Mouse (Mus musculus) hindbrain, embryonic 15.5 days (tissue): ENCODE measurements at regions not wholly inside any gene's neighbourhood (a gene's known extent, or its start where the extent isn't known, plus 50 kb on each side); places are given as distances from the start of the nearest gene placed in this dataset.

Source experiments
- ATAC-seq: fragments of 200-750 bp; cut with Nextera tagmentation; 2 replicates; pipeline ENCODE4 v1.8.0; 2017; ENCODE audit warnings: low read depth, moderate number of reproducible peaks, moderate TSS enrichment; ENCODE audit not compliant: low FRiP score
- H3K27ac ChIP-seq: fragments of 300-500 bp; sonication (generic); replicated peaks from 2 replicates; pipeline ENCODE4 v1.5.1; 2015; ENCODE audit warnings: mild to moderate bottlenecking, inconsistent platforms
- H3K27me3 ChIP-seq: fragments of 300-500 bp; sonication (generic); 2 replicates; pipeline ENCODE4 v1.6.1; 2015; ENCODE audit warnings: control low read depth, inconsistent platforms
- H3K36me3 ChIP-seq: fragments of 300-500 bp; sonication (generic); 2 replicates; pipeline ENCODE4 v1.6.1; 2015; ENCODE audit warnings: control low read depth, inconsistent platforms
- H3K4me1 ChIP-seq: fragments of 300-500 bp; sonication (generic); replicated peaks from 2 replicates; pipeline ENCODE4 v1.6.1; 2015; ENCODE audit warnings: control low read depth, inconsistent platforms
- H3K4me2 ChIP-seq: fragments of 300-500 bp; sonication (generic); 2 replicates; pipeline ENCODE4 v1.6.1; 2015; ENCODE audit warnings: moderate library complexity, mild to moderate bottlenecking, inconsistent platforms
- H3K4me3 ChIP-seq: fragments of 300-500 bp; sonication (generic); 2 replicates; pipeline ENCODE4 v1.5.1; 2015; ENCODE audit warnings: mild to moderate bottlenecking, inconsistent platforms
- H3K9ac ChIP-seq: fragments of 300-500 bp; sonication (generic); 2 replicates; pipeline ENCODE4 v1.6.1; 2015; ENCODE audit warnings: inconsistent platforms
- H3K9me3 ChIP-seq: fragments of 300-500 bp; sonication (generic); 2 replicates; pipeline ENCODE4 v1.6.1; 2016; ENCODE audit warnings: control low read depth, inconsistent platforms
- WGBS: fragments of 180-500 bp; shearing (Covaris S2); methylation state at CpG from one replicate; pipeline ENCODE4 v1.1.7; 2015; 5-methylcytosine and 5-hydroxymethylcytosine counted together

GRCm38 (mm10) chr2:170277182-170277767 is 129.4 kb upstream of the Zfp217 start:
- Histone ChIP-seq H3K4me1 (no peaks in the 10 kb centered on the region), H3K9me3 (no peaks in the 10 kb centered on the region), H3K9ac (no peak overlapping the region), H3K36me3 (no peaks in the 10 kb centered on the region), H3K27ac (no peak overlapping the region), H3K27me3 (no peaks in the 10 kb centered on the region), H3K4me3 (no peak overlapping the region), H3K4me2 (no peak overlapping the region)
- 87% methylated on average over 18 of the region's 18 CpGs for WGBS
- no peak for ATAC-seq

GRCm38 (mm10) chr2:170275687-170276086 is 127.8 kb upstream of the Zfp217 start:
- WGBS: 63% methylated on average over 4 of the region's 4 CpGs
- no peak for ATAC-seq

GRCm38 (mm10) chr2:170269926-170270577 is 122.1 kb upstream of the Zfp217 start:
- Histone ChIP-seq H3K27me3 (no peaks in the 10 kb centered on the region), H3K4me1 (peaks cover 19% of the 10 kb centered on the region), H3K9me3 (no peaks in the 10 kb centered on the region), H3K36me3 (no peaks in the 10 kb centered on the region), H3K27ac (no peak overlapping the region), H3K9ac (no peak overlapping the region), H3K4me2 (no peak overlapping the region), H3K4me3 (no peak overlapping the region)
- no peak for ATAC-seq
- WGBS: 86% methylated on average over 11 of the region's 11 CpGs

More at GRCm38 (mm10) chr2:170275687-170276086, 127.8 kb upstream of the Zfp217 start:
- H3K4me1 ChIP-seq: no peaks in the 10 kb centered on the region
- H3K27ac ChIP-seq: no peak overlapping the region
- no peaks in the 10 kb centered on the region for H3K9me3 ChIP-seq
- H3K4me3 ChIP-seq: no peak overlapping the region
- no peak overlapping the region for H3K4me2 ChIP-seq
- H3K27me3 ChIP-seq: no peaks in the 10 kb centered on the region
- H3K36me3 ChIP-seq: no peaks in the 10 kb centered on the region
- H3K9ac ChIP-seq: no peak overlapping the region

- WGBS: 39% methylated on average over 8 of the region's 8 CpGs
- Histone ChIP-seq H3K4me2 (no peak overlapping the region), H3K27ac (no peak overlapping the region), H3K27me3 (no peaks in the 10 kb centered on the region), H3K4me1 (peaks cover 19% of the 10 kb centered on the region), H3K9me3 (no peaks in the 10 kb centered on the region), H3K4me3 (no peak overlapping the region), H3K9ac (no peak overlapping the region), H3K36me3 (no peaks in the 10 kb centered on the region)
- no peak for ATAC-seq
These were observed 120.2 kb upstream of the Zfp217 start for GRCm38 (mm10) chr2:170268080-170268479.

- ATAC-seq: no peak
- H3K27ac ChIP-seq: peak overlapping the region; percentile 12; the same call in 1 of the 2 replicates
- peaks cover 19% of the 10 kb centered on the region for H3K4me1 ChIP-seq
- 14% methylated on average over 12 of the region's 12 CpGs for WGBS
- no peaks in the 10 kb centered on the region for H3K27me3 ChIP-seq
- no peaks in the 10 kb centered on the region for H3K9me3 ChIP-seq
- peak overlapping the region; percentile 53 for H3K4me2 ChIP-seq
- H3K9ac ChIP-seq: peak overlapping the region; percentile 12; the same call in 1 of the 2 replicates
- H3K4me3 ChIP-seq: peak overlapping the region; percentile 30
- H3K36me3 ChIP-seq: no peaks in the 10 kb centered on the region
These were observed 119.2 kb upstream of the Zfp217 start for GRCm38 (mm10) chr2:170267152-170267551.

GRCm38 (mm10) chr2:170266407-170267101 is 118.7 kb upstream of the Zfp217 start:
- ATAC-seq: peak; percentile 48; the same call in 1 of the 2 replicates

GRCm38 (mm10) chr2:170263594-170263993 is 115.7 kb upstream of the Zfp217 start:
- 51% methylated on average over 4 of the region's 4 CpGs for whole genome bisulfite sequencing
- no peak for ATAC-seq

More at GRCm38 (mm10) chr2:170266407-170267101, 118.7 kb upstream of the Zfp217 start:
- H3K9ac ChIP-seq: peak overlapping the region; percentile 12; the same call in 1 of the 2 replicates
- H3K4me2 ChIP-seq: peak overlapping the region; percentile 53
- H3K4me3 ChIP-seq: peak overlapping the region; percentile 30
- no peaks in the 10 kb centered on the region for H3K27me3 ChIP-seq
- H3K27ac ChIP-seq: peak overlapping the region; percentile 12; the same call in 1 of the 2 replicates
- H3K36me3 ChIP-seq: no peaks in the 10 kb centered on the region
- WGBS: 17% methylated on average over 16 of the region's 16 CpGs
- H3K9me3 ChIP-seq: no peaks in the 10 kb centered on the region
- H3K4me1 ChIP-seq: peaks cover 19% of the 10 kb centered on the region

GRCm38 (mm10) chr2:170261191-170261590 is 113.3 kb upstream of the Zfp217 start:
- H3K4me1 ChIP-seq: no peaks in the 10 kb centered on the region
- no peak overlapping the region for H3K4me3 ChIP-seq
- WGBS: 93% methylated on average over 2 of the region's 2 CpGs
- no peak overlapping the region for H3K4me2 ChIP-seq
- H3K27ac ChIP-seq: no peak overlapping the region
- no peaks in the 10 kb centered on the region for H3K27me3 ChIP-seq
- no peaks in the 10 kb centered on the region for H3K36me3 ChIP-seq
- H3K9me3 ChIP-seq: no peaks in the 10 kb centered on the region
- ATAC-seq: no peak
- no peak overlapping the region for H3K9ac ChIP-seq

More at GRCm38 (mm10) chr2:170263594-170263993, 115.7 kb upstream of the Zfp217 start:
- H3K4me3 ChIP-seq: no peak overlapping the region
- H3K4me2 ChIP-seq: no peak overlapping the region
- no peaks in the 10 kb centered on the region for H3K27me3 ChIP-seq
- H3K9me3 ChIP-seq: no peaks in the 10 kb centered on the region
- H3K4me1 ChIP-seq: peaks cover 19% of the 10 kb centered on the region
- no peak overlapping the region for H3K27ac ChIP-seq
- no peaks in the 10 kb centered on the region for H3K36me3 ChIP-seq
- H3K9ac ChIP-seq: no peak overlapping the region

- Histone ChIP-seq H3K27ac (no peak overlapping the region), H3K4me1 (no peaks in the 10 kb centered on the region), H3K4me2 (no peak overlapping the region), H3K9ac (no peak overlapping the region), H3K4me3 (no peak overlapping the region), H3K27me3 (no peaks in the 10 kb centered on the region), H3K36me3 (no peaks in the 10 kb centered on the region), H3K9me3 (no peaks in the 10 kb centered on the region)
- ATAC-seq: no peak
- 95% methylated on average over 10 of the region's 10 CpGs for WGBS
These were observed 112.0 kb upstream of the Zfp217 start for GRCm38 (mm10) chr2:170259662-170260457.

- Histone ChIP-seq H3K9me3 (no peaks in the 10 kb centered on the region), H3K4me3 (no peak overlapping the region), H3K27me3 (no peaks in the 10 kb centered on the region), H3K4me2 (no peak overlapping the region), H3K4me1 (no peaks in the 10 kb centered on the region), H3K27ac (no peak overlapping the region), H3K9ac (no peak overlapping the region), H3K36me3 (no peaks in the 10 kb centered on the region)
- no peak for ATAC-seq
- 62% methylated on average over 13 of the region's 13 CpGs for WGBS
These were observed 110.5 kb upstream of the Zfp217 start for GRCm38 (mm10) chr2:170258367-170258766.

- WGBS: 90% methylated on average over 5 of the region's 5 CpGs
- ATAC-seq: no peak
- no peaks in the 10 kb centered on the region for H3K36me3 ChIP-seq
- no peaks in the 10 kb centered on the region for H3K9me3 ChIP-seq
- no peaks in the 10 kb centered on the region for H3K27me3 ChIP-seq
- H3K4me3 ChIP-seq: no peak overlapping the region
- H3K9ac ChIP-seq: no peak overlapping the region
- no peaks in the 10 kb centered on the region for H3K4me1 ChIP-seq
- no peak overlapping the region for H3K4me2 ChIP-seq
- no peak overlapping the region for H3K27ac ChIP-seq
These were observed 109.8 kb upstream of the Zfp217 start for GRCm38 (mm10) chr2:170257671-170258235.
